Mouse (Mus musculus) E14TG2a.4 (cell line): ENCODE data around the gene Tnrc6b.

ENCODE experiments used
- CTCF ChIP-seq: conservative IDR thresholded peaks from 2 replicates; pipeline ENCODE4 v1.5.1; 2014; ENCODE audit warnings: low read length
- NANOG ChIP-seq: IDR thresholded peaks from 2 replicates; pipeline ENCODE4 v1.6.1; 2014; ENCODE audit warnings: borderline replicate concordance, low read length, mixed read lengths
- POU5F1 ChIP-seq: IDR thresholded peaks from 2 replicates; pipeline ENCODE4 v1.6.1; 2014; ENCODE audit warnings: low read length, borderline replicate concordance

GRCm38 (mm10) chr15:80760504-80760903 lies 49.4 kb downstream of the Tnrc6b start:
- TF ChIP-seq CTCF (no peak), POU5F1 (no peak), NANOG (no peak)
